Mouse (Mus musculus) adrenal gland, adult 18-20 months (tissue): ENCODE results near the gene Rtn4rl1. TPM values are rescaled to one million over a fixed set of nuclear protein-coding genes. Genes with fewer than 3 reads are reported as not detected.
"Not testable (repeated sequence)": the region's sequence is repeated elsewhere in the genome, so short reads cannot be mapped to it uniquely, and the experiment has no call there.

Source experiments
- DNase-seq, 2 experiments: peaks; one replicate each; pipeline ENCODE4 v3.0.0; 2021 to 2022; ENCODE audit warnings: low spot score in 2 of 2
- total RNA-seq, 2 experiments: library from RNA; stranded (reverse); gene quantifications; 1 replicate in 1 of 2; 2 replicates in 1 of 2; pipeline ENCODE4 v1.2.3; 2021

The Rtn4rl1 gene
- total RNA-seq, 2 experiments from 2014 or later = 27.7 to 33.2 TPM

DNA sequence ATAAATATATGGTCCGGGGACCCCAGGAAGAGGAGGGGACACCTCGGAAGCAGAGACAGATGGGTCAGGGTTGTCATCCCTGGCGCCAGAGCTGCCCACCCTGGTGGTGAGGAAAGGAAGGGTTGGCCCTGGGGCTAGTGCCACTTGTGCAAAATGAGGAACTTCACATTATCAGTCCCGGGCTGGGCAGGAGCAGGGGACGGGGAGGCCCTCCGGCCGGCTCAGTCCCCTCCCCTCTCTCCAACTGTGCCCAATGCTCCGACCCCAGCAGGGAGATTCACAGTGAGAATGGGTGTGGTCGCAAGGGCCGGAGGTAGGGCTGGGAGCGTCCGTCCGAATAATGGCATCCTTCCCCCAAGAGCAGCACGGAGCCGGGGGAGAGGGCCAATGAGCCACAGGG is 28.8 kb upstream of the Rtn4rl1 start:
- DNase-seq = no peak

DNA sequence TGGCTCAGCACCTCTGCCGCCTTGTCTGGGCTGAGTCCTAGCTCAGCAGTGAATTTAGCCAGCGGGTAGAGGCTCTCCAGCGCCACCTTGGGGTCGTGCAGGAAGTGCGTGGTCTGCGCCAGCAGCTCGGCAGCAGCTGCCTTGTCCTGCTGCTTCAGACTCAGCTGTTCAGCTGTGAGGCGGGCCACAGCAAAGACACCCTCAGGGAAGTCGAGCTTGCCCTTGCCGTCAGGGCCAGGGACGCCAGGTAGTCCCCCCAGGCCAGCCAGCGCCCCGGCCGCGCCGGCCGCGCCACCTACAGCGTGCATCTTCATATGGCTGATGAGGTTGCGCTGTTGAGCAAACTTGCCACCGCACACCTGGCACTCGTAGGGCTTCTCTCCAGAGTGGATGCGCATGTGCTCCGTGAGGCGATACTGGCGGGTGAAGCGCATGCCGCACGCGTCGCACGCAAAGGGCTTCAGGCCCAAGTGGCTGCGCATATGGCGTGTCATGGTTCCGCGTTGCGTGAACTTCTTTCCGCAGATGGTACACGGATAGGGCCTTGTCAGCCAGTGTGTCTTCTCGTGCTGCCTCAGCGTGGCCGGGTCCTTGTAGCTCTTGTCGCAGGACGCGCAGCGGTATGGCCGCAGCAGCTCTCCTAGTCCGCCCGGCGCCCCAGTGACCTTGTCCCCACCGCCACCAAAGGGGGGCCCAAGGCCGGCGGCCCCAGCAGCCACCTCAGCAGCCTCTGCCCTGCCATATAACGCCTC is 28.0 kb upstream of the Rtn4rl1 start:
- peak; percentile 87 to 88 for DNase-seq

DNA sequence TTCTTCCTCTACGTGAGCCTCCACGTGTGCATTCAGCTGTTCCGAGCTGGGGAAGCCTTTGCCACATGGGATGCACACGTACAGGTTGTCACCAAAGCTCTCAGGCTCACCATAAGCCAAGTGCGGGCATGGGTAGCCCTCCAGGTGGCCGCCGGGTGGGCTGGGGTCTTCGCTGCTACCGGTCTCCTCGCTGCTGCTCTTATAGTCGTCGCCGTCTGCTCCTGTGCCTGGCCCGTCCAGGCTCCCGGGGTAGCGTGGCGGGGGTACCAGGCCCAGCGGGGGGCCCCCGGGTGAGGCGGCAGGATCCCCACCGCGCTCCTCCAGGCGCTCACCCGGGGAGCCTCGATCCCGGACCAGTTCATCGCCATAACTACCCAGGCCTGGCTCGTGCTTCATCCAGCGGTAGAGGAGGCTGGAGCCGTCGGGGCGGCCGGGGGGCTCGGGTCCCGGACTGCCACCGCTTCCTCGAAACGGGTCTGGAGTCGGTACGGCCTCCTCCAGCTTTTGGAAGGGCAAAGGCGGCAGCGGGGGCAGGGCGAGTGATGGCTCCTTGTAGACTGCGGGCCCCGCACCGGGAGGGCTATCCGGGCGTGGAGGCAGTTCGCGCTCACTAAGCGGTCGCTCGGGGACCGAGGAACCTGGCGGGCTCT is 27.3 kb upstream of the Rtn4rl1 start:
- DNase-seq = no peak

DNA sequence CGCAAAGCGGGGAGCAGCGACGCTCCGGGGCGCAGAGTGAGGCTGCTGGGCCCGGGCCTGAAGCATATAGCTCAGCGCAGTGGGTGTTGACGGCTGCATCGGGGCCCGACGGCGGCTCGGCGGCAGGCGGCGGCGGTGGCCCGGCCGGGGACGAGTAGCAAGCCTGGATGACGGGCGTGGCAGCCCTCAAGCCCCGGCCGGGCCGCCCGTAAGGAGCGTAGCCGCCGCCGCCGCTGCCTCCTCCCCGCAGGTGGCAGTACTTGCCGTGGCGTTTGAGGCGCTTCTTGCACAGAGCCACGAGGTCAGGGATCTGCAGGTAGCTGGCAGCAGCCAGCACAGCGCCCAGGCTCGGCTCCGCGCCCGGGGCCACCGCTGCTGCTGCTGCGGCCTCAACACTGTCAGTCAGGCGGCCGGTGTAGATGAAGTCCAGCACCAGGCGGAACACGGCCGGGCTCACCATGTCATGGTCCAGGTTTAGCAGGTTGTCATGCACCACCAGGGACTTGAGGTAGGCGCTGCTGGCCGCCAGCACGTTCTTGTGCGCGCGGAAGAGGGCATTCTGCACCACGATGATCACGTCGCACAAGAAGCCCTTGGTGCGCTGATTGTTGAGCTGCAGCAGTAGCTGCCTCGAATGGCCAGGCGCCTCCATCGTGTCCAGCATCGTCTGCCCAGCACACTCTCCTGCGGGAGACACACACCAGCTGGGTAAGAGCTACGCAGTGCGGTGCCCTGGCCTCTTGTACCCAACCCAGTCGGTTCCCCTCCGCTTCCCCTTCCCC is 26.5 kb upstream of the Rtn4rl1 start:
- no peak for DNase-seq

GRCm38 (mm10) chr11:75167643-75168589 is 25.7 kb upstream of the Rtn4rl1 start:
- no peak for DNase-seq

DNA sequence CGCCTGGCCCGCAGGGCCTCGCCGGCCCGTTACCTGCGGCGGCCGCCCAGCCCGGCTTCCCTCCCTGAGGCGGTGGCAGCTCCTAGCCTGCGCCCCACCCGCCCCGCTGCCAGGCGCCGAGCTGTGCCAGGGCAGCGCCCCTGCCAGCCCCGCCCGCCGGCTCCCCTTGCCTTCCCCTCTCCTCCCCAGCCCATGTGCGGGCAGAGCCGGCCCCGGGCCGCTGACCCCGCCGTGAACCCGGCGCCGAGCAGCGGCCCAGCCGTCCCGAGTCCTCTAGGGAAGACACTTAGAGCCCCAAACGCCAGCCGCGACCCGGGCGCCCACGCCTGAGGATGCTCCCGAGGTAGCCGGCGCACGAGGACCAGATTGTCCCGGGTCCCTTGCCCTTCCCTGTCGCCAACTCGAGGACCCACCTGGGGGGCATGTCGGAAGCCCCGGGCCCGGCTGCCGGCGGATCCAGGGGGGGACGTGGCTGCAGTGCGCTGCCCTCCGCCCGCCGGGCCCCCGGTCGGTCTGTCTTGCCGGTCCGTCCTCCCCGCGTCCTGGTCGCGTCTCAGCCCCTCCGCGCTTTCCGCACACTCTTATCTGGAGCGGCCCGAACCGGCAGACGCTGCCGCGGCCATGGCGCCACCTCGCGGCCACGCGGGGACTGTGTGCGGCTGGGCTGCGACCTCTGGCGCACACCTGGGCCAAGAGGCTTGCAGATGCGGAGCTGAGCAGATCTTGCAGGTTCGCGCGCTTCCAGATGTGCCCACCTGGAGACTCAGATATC is 24.8 kb upstream of the Rtn4rl1 start:
- peak; percentile 84 to 89 for DNase-seq

GRCm38 (mm10) chr11:75169405-75170080 is 24.0 kb upstream of the Rtn4rl1 start, which contains the start of gene Hic1:
Gene Hic1 (minus strand): TSS chr11:75169519.
- DNase-seq = no peak

DNA sequence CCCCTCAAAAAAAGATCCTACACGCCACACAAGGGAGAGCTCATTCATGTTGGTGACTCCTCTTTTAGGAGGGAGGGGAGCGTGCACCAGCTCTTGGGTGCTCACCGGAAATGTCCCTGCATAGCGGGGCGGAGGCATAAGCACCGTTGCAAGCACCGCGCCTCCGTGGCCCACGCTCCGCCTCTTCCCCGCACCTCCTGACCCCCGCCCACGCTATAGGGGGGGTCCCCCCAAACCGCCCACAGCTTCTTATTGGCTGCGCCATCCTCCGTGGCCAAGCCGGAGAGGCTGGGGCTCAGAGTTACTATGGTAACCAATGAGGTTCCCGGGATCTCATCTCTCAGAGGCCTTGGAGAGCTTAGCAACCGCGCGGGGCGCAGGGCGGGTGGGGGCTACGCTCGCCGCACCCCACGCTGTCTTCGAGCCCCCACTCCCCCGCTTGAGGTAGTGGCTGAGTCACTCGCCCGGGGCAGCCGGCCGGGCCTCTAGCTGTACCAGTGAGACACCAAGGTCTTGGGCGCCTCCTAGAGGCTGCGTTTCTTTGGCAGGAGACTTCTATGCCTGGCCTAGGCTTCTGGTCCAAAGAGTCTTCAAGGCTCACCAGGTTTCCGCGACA is 23.3 kb upstream of the Rtn4rl1 start:
- peak; percentile 89 to 95 for DNase-seq

DNA sequence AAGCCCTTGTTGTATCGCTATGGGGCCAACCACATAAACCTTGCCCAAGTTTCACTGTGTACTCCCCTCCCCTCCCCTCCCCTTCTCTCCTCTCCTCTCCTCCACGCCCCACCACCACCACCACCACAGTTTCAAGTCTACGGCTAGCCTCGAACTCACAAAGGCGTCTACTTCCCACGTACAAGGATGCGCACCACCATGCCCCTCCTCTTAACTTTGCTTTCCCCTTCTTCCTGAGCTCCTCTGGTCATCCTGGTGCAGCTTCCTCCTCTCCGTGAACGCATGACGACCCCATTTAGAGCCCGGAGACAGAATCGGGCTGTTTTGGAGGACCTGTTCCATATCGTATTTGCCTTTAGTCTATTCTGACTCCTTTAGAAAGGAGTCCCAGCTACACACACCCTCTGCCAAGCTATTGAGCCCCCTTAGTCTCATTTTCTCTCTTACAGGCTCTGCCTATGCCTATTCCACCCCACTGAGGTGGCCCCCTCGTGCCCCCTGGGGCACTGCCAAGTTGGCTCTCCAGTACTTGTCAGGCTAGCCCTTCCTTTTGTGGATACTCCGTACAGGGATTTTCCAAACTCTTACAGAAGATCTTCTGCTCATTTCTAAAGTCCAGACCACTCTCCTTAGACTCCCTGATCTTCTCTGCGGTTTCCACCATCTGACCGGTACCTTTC is 22.3 kb upstream of the Rtn4rl1 start:
- no peak for DNase-seq

- peak in 1 of 2 experiments; percentile 43 for DNase-seq
Observed at GRCm38 (mm10) chr11:75172151-75173094, 21.2 kb upstream of the Rtn4rl1 start.

- peak; percentile 89 to 94 for DNase-seq
Observed at GRCm38 (mm10) chr11:75173095-75173798, 20.3 kb upstream of the Rtn4rl1 start.

GRCm38 (mm10) chr11:75173799-75174165 is 19.8 kb upstream of the Rtn4rl1 start:
- DNase-seq = no peak

DNA sequence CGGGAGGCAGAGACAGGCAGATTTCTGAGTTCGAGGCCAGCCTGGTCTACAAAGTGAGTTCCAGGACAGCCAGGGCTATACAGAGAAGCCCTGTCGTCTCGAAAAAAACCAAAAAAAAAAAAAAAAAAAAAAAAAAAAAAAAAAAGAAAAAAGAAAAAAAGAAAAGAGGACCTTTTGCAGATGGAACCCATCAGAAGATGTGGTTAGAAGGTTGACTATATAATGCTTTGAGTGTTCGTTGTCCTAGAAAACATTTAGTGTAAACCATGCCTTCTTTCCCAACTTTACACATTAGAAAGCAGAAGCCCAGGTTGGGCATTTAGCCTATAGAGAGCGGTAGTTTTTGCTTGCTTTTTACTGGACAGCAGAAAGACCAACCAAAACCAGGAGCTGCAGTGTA is 19.0 kb upstream of the Rtn4rl1 start:
- DNase-seq = not testable (repeated sequence)

DNA sequence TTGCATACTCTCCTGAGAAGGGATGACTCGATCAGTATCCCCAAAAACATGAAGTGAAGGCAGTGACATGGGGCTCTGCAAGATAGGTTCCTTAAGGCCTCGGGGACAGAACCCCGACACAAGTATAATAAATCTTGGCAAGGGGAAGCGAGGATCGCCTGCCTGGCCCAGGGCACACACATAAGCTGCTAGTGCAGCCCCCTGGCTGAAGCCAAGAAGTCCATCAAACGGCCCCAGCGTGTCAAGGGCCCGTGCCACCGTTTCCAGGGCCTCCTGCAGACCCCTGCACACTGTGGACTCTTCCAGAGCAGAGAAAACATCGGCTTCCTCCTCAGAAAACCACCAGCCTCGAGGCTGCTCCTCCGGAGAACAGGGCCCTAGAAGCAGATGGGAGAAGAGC is 15.6 kb upstream of the Rtn4rl1 start:
- DNase-seq = no peak

DNA sequence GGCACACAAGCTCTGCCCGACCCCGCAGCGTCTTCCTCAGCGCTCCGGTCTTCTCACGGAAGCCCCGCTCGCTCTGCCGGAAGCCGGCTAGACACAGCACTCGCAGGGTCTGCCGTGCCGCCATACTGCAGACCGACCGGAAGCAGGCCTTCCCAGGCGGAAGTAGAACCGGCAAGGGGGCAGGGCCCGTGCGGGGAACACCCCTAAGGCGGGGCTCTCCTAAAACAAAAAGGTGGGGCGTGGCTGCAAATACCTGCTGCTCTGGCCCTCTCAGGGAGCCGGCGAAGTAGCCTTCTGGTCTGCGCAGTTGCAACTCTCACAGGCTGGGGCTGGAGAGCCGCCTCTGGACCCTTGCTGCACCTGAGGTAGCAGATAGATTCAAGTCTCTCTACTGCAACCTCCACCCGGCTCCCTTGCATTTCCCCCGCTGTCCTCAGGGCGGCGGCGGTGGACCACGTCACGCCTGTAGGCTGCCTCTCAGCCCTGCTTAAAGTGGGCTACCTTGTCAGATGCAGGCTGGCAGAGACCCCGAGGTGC is 14.8 kb upstream of the Rtn4rl1 start, which contains the start of gene Ovca2:
Gene Ovca2 (minus strand): TSS at position 164 of the 537 bp plus-strand sequence.
- DNase-seq = peak; percentile 81 to 84

DNA sequence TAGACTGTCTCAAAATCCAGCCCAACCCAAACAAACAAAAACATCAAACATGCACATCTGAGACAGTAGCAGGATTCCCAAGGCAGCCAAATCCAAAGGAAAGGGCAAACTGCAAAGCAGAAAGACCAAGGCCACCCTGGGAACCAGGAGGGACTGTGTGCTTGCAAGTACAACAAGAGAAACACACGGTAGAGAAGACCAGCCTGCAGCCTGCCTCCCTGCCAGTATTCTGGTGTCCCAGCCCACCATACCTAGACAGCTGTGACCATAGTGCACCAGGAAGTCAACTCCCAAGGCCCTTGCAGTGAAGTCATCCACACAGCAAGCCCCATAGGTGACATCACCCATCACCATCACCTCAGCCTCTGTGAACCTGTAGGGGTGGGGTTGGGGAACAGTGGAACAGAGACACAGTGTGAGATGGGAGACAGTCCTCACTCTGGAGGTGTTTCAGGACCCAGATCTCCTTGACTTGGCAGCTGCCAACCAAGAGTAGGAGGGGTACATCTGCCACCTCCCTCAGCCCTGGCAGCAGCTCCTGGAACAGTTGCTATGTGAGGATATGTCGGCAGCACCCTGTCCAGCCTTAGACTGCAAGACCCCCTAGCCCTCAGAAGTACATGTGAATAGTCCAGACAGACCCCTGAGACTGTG is 9.5 kb upstream of the Rtn4rl1 start:
- DNase-seq = peak in 1 of 2 experiments; percentile 16
